Mouse (Mus musculus) lung, postnatal 0 days (tissue): ENCODE measurements at regions not wholly inside any gene's neighbourhood (a gene's known extent, or its start where the extent isn't known, plus 50 kb on each side); places are given as distances from the start of the nearest gene placed in this dataset.

ENCODE experiments used
- CTCF ChIP-seq: IDR thresholded peaks from 2 replicates; pipeline ENCODE4 v1.5.1; 2016; ENCODE audit warnings: antibody characterized with exemption, mild to moderate bottlenecking
- EP300 ChIP-seq: IDR thresholded peaks from 2 replicates; pipeline ENCODE4 v1.6.1; 2016; ENCODE audit warnings: antibody characterized with exemption, mild to moderate bottlenecking, control low read depth

- TF ChIP-seq CTCF: peak; percentile 37
- no peak for TF ChIP-seq EP300
Measured at GRCm38 (mm10) chr4:152700217-152700616, 222.5 kb upstream of the Kcnab2 start.
